Mouse (Mus musculus) cortical plate, adult 2 months (tissue): ENCODE results near the gene Nmnat3. TPM values are rescaled to one million over a fixed set of nuclear protein-coding genes. Genes with fewer than 3 reads are reported as not detected.

Source experiments
- H3K27ac ChIP-seq: fragments of 200-500 bp; 2 replicates; pipeline ENCODE4 v1.5.1; 2012; ENCODE audit warnings: low read length, control low read depth, inconsistent platforms; ENCODE audit not compliant: insufficient read depth
- H3K4me1 ChIP-seq: fragments of 200-500 bp; 2 replicates; pipeline ENCODE4 v1.6.1; 2011; ENCODE audit warnings: low read length; ENCODE audit not compliant: control insufficient read depth, insufficient read depth
- H3K4me3 ChIP-seq: fragments of 200-500 bp; 2 replicates; pipeline ENCODE4 v1.5.1; 2011; ENCODE audit warnings: mild to moderate bottlenecking, low read length, control low read depth; ENCODE audit not compliant: insufficient read depth
- CTCF ChIP-seq: fragments of 200-500 bp; IDR thresholded peaks from 2 replicates; pipeline ENCODE4 v1.5.1; 2011; ENCODE audit warnings: mild to moderate bottlenecking, control low read depth, low read length; ENCODE audit not compliant: insufficient read depth; ENCODE audit errors: extremely low read depth
- POLR2A ChIP-seq: fragments of 200-500 bp; IDR thresholded peaks from 2 replicates; pipeline ENCODE4 v1.6.1; 2011; ENCODE audit warnings: mild to moderate bottlenecking, low read length, control low read depth; ENCODE audit not compliant: insufficient read depth; ENCODE audit errors: extremely low read depth
- polyA plus RNA-seq: library from polyadenylated mRNA; depleted of rRNA; stranded (reverse); fragments of >200 nt; gene quantifications from 2 replicates; pipeline ENCODE4 v1.2.3, GENCODE M21; 2012

The Nmnat3 gene
- polyA plus RNA-seq, 1 experiment = 2.9 TPM

- no peaks in the 10 kb centered on the region for H3K4me1 ChIP-seq
- TF ChIP-seq POLR2A (no peak), CTCF (no peak)
- H3K4me3 ChIP-seq = no peak overlapping the region
- no peak overlapping the region for H3K27ac ChIP-seq
Measured at GRCm38 (mm10) chr9:98347021-98347420, 59.8 kb downstream of the Nmnat3 start.

- no peak overlapping the region for H3K4me3 ChIP-seq
- H3K27ac ChIP-seq = no peak overlapping the region
- no peak for TF ChIP-seq POLR2A
- no peak for TF ChIP-seq CTCF
- no peaks in the 10 kb centered on the region for H3K4me1 ChIP-seq
Measured at GRCm38 (mm10) chr9:98350318-98351144, 63.3 kb downstream of the Nmnat3 start.

DNA sequence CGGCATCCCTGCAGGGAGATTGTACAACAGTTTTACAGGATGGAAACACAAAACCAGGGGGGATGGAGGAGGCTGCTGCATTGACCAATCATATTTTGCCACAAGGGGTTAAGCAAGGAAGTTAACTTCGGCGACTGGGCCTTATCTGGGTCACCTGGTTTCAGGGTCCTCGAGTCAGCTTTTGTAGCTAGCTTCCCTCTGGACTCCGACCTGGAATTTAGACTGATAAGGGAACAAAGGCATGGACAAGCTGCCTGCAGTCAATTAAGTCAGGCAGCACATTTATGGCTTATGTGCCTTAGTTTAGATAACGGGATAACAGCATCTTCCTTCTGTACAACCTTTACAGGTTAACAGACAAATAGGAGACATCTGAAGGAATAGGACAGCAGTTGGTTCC, 65.1 kb downstream of the Nmnat3 start:
- Histone ChIP-seq H3K27ac (no peak overlapping the region), H3K4me3 (no peak overlapping the region), H3K4me1 (no peaks in the 10 kb centered on the region)
- TF ChIP-seq POLR2A (no peak), CTCF (no peak)

DNA sequence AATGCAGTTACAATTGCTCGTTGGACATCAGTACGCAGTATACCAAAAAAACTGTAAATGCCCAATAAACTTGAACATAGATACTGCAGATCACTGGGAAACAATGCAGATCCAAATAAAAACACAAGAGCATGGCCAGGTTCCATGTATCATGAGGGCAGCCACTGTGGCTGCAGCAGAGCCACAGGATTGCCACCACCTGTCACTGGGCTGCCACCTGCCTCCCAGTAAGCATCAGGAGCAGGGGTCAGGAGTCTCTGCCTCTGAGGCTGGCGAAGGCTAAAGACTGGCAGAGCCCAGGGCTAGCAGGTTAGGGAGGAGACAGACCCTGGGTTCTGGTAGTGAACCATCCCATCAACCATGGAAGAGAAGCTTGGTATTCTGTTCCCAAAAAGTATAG, 67.7 kb downstream of the Nmnat3 start:
- Histone ChIP-seq H3K4me1 (no peaks in the 10 kb centered on the region), H3K4me3 (no peak overlapping the region), H3K27ac (no peak overlapping the region)
- TF ChIP-seq CTCF = no peak
- no peak for TF ChIP-seq POLR2A

GRCm38 (mm10) chr9:98361047-98361446, 73.8 kb downstream of the Nmnat3 start:
- Histone ChIP-seq H3K4me1 (no peaks in the 10 kb centered on the region), H3K27ac (no peak overlapping the region), H3K4me3 (no peak overlapping the region)
- TF ChIP-seq CTCF = no peak
- no peak for TF ChIP-seq POLR2A

GRCm38 (mm10) chr9:98366075-98366474, 78.8 kb downstream of the Nmnat3 start:
- TF ChIP-seq POLR2A (no peak), CTCF (no peak)
- Histone ChIP-seq H3K4me1 (no peaks in the 10 kb centered on the region), H3K27ac (no peak overlapping the region), H3K4me3 (no peak overlapping the region)

- TF ChIP-seq POLR2A = no peak
- TF ChIP-seq CTCF = no peak
- H3K4me1 ChIP-seq = no peaks in the 10 kb centered on the region
Measured at GRCm38 (mm10) chr9:98367333-98367962, 80.2 kb downstream of the Nmnat3 start.

DNA sequence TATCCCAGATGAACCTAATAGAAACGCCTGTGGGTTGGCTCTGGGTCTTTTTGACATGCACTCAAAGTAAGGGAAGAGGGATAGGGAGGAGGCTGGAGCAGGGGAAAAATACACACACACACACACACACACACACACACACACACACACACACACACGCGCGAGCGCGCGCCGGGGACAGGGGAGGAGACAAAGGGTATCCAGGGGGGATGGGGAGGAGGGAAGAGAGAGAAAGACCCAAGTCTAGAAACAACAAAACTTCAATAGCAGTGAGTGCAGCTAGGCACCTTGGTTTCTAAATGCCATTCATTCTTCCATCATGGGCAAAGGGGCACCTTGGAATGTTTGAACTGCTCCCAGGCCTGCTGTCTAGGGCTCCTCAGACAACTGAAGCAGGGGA, 82.5 kb downstream of the Nmnat3 start:
- H3K27ac ChIP-seq = no peak overlapping the region
- no peak overlapping the region for H3K4me3 ChIP-seq
- H3K4me1 ChIP-seq = no peaks in the 10 kb centered on the region
- TF ChIP-seq POLR2A (no peak), CTCF (no peak)

More at GRCm38 (mm10) chr9:98367333-98367962, 80.2 kb downstream of the Nmnat3 start:
- Histone ChIP-seq H3K27ac (no peak overlapping the region), H3K4me3 (no peak overlapping the region)

DNA sequence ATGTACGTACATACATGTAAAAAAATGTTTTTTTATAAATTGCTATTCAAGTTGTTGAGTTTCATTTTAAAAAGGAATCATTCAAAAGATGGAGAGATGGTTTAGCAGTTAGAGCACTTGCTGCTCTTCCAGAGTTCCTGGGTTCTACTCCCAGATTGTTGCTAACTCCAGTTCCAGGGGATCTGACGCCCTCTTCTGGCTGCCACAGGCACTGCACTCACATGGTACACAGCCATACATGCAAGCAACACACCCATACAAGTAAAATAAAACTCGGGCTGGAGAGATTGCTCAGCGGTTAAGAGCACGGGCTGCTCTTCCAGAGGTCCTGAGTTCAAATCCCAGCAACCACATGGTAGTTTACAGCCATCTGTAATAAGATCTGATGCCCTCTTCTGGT, 86.1 kb downstream of the Nmnat3 start:
- TF ChIP-seq CTCF = 0 out of 2 replicates have a peak, but pooled peaks have one; percentile 4
- no peak for TF ChIP-seq POLR2A
- peaks cover 2% of the 10 kb centered on the region; the same call in 1 of the 2 replicates for H3K4me1 ChIP-seq
- no peak overlapping the region for H3K27ac ChIP-seq
- H3K4me3 ChIP-seq = no peak overlapping the region

- TF ChIP-seq POLR2A = no peak
- no peak for TF ChIP-seq CTCF
- peaks cover 4% of the 10 kb centered on the region for H3K4me1 ChIP-seq
- H3K4me3 ChIP-seq = no peak overlapping the region
- H3K27ac ChIP-seq = no peak overlapping the region
Measured at GRCm38 (mm10) chr9:98374897-98375296, 87.7 kb downstream of the Nmnat3 start.
